Mouse (Mus musculus) cerebellum, postnatal 10 days (tissue): Measurements from ENCODE around the gene Tsc22d1.

ENCODE experiments used
- DNase-seq, 2 experiments: peaks; one replicate each; pipeline ENCODE4 v3.0.0; 2021; ENCODE audit warnings: mixed read lengths in 2 of 2

Tsc22d1 gene

DNA sequence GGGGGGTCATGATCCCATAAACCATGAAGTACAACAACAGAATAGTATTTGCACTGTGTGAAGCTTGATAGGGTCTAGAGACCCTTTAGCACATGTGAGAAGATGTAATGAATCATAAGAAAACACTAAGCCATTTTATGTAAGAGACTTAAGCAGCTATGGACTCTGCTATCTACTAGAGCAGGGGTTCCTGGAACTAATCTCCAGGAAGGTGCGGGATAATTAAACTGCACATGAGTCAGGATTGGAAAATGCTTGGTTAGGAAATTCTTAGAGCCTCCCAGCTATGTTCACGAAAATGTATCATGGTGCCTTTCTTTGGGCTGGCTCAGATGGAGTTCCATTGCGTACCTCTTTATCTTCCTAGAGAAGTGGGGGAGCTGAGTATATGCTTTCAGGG is 106.5 kb downstream of the Tsc22d1 start:
- DNase-seq, result no peak

- no peak for DNase-seq
Observed at GRCm38 (mm10) chr14:76523344-76523743, 108.6 kb downstream of the Tsc22d1 start.

- no peak for DNase-seq
Observed at GRCm38 (mm10) chr14:76526467-76526866, 111.7 kb downstream of the Tsc22d1 start.

GRCm38 (mm10) chr14:76527030-76527719 is 112.4 kb downstream of the Tsc22d1 start:
- DNase-seq, result peak in 1 of 2 experiments; percentile 53

GRCm38 (mm10) chr14:76527758-76528313 is 113.1 kb downstream of the Tsc22d1 start:
- no peak for DNase-seq

DNA sequence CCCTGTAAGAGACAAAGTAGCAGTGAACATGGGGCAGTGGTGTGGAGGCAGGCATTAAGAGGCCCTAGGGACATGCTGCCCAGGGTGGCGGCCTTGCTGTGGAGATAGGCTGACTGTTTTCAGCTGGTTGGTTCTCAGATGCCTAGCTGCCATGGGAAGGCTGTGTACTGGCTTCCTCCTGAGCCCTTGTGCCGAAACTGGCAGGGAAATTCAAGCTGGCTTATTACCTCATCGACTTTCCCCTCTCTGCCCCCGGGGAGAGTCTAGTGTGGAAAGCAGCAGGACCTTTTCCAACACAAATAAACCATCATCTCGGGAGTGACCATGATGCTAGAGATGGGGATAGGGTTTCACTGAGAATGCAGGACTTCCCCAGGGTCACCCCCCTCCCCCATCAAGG is 113.9 kb downstream of the Tsc22d1 start:
- no peak for DNase-seq

GRCm38 (mm10) chr14:76531027-76531660 is 116.4 kb downstream of the Tsc22d1 start:
- DNase-seq, result no peak

DNA sequence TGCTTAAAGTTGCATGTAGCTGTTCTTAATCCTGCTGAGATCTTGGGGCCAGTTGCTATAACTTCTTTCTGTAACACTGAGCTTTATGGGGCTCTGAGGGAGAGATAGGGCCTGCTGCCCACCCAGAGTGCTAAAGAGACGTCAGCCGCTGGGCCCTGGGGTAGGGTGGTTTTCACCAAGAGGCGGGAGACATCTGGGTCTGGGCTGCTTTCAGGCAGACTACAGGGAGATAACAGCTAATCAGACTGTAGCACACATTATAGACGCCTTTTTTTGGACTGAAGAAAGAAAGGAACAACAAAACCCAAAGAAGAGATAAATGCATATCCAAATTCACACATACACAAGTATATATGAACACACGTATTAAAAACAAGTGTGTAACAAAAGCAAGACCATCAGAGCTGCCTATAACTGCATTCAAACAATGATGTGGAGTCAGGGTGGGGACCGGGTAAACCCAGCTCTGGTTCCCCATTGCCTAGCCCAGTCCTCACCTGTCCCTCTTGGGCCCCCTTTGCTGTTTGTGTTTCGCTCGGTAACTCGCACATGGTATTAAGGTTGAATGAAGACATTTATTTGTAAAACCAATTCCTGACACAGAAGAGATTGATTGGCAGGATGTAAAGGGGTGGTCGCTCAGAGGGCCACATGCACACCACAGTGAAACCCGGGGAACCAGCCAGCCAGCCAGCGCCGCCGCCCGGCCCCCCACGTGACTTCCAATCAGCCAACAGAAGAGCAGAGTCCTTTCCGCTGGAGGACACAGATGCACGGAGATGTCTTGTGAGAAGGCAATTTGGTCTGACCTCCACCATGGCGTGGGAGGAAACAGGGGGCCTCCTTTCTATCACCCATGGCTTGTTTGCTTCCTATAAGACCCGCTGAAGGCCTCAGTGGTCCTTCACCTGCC is 117.8 kb downstream of the Tsc22d1 start:
- DNase-seq, result peak; percentile 83 to 84

DNA sequence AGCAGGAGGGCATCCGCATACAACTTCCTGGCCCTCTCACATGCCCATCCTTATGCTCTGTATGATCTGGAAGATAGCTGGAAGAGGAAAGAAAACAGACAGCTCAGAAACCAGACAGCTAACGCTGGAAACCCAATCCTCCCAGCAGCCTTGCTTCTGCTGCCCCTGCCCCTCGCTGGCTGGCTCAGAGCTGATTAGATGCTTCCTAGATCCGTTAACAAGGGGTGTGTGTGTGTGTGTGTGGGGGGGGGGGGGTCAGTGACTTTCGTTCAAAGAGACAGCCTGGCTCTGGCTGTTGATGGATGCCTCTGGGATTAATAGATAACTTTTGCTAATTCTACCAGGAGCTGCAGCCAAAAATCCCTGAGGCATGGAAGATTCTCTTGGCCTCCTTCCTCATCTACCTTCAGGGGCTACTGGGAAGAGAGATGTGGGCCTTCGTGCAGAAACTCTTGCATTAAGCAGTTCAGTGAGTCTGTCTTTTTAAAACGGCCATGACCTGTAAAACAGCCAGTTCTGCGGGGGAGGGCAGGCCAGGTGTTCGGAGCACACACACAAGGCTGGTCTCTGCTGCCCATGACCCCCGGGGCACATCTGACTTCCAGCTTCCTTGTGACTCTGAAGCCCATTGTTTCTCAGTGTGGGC is 118.5 kb downstream of the Tsc22d1 start:
- peak; percentile 65 to 72 for DNase-seq

- no peak for DNase-seq
Observed at GRCm38 (mm10) chr14:76535096-76535495, 120.3 kb downstream of the Tsc22d1 start.

- DNase-seq, result no peak
Observed at GRCm38 (mm10) chr14:76536921-76537320, 122.2 kb downstream of the Tsc22d1 start.

DNA sequence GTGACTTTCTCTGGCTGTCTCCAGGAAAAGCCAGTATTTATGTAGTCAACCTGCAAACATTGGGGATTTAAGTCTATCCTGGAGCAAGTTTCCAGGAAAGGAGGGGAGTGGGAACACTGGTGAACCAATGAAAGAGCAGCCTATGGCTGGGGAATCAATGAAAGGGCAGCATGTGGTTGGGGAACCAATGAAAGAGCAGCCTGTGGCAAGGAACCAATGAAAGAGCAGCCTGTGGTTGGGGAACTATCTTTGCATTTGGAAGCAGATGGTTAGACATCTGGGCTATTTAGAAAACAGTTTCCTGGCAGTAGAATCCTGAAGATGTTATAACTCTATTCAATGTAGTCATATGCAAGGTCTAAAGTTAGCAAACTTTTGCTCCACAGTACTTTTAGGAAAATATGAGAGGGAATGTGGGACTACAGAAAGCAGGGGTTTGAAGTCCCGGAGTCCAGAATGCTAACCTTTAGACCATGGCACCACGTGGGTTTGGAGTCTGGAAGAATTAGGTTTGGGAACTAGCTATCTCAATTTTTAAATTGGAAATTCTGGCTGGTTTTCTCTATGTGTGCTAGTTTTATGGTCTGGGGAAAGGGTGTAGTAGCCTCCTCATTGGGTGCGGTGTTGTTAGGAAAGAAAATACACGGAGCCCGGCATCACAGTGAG is 125.4 kb downstream of the Tsc22d1 start:
- no peak for DNase-seq

DNA sequence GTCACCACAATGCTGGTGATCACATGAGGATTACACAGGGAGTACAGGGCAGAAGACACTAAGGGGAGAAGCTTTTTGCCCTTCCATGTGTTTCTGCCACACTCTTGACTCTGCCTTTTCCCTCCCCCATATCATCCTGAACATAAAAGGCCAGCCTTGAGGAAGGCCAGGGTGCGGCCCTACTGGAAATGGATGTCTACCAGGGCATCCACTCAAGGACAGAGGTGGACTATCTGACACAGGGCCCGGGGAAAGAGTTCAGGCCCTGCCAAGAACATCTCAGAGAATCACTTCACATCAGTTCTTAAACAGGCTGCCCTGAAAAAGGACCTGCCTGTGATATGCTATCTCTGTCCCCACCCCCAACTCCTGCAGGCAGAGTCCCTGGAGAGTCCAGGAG is 126.6 kb downstream of the Tsc22d1 start:
- no peak for DNase-seq

DNA sequence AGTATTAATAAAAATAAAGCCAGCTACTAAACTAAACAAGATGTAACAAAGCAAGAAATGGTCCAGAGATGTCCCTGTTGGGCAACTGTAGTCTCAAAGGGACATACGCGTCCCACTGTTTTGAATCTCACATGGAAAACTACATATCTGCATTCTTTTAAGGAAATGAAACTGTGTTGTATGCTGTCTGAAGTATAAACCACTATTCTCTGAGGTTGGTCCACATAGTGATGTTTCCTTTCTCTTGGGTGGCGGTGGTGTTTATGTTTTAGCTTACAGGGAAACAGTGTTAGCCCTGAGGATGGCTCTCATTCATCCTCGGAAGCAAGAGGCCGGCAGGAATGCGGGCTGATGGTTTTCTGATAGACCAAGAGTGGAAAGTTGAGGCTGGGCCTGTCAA is 129.4 kb downstream of the Tsc22d1 start:
- DNase-seq, result no peak

- DNase-seq, result peak in 1 of 2 experiments; percentile 34
Observed at GRCm38 (mm10) chr14:76555263-76556030, 140.7 kb downstream of the Tsc22d1 start.

DNA sequence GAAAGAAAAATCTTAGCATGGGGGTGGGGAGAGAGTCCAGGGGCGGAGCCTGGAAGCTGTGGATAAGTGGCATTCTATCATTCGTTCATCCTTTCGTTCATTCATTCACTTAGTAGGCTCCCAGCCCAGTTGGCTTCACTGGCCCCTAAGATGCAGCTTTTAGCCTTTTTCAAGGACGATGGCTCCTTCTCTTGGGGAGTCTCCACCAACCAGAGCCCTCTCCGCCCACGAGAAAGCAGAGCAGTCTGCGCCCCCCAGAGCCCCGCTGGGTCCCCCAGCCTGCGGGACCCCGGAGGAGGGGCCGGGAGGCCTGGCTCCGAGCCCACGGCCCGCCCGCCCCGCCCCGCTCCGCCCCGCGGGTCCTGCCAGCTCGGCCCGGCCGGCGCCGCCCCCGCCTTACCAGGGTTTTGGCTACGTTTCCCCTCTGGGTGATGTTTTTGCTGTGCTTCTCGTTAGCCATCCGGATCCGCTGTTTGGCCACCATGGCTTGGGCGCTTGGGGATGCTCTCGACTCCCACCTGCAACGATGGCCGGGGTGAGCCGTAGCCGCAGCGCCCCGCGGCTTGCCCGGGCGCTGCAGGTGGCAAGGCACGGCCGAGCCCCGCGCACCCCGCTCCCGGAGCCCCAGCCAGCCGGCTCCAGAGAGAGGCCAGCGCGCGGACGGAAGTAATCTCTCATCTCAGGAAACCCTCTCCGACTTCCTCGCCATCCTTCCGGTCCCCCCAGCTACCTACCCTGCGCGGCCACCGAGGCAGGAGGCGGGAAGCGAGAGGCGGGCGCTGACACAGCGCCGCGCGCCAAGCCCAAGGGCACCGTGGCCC is 141.5 kb downstream of the Tsc22d1 start:
- DNase-seq, result peak; percentile 92 to 93

DNA sequence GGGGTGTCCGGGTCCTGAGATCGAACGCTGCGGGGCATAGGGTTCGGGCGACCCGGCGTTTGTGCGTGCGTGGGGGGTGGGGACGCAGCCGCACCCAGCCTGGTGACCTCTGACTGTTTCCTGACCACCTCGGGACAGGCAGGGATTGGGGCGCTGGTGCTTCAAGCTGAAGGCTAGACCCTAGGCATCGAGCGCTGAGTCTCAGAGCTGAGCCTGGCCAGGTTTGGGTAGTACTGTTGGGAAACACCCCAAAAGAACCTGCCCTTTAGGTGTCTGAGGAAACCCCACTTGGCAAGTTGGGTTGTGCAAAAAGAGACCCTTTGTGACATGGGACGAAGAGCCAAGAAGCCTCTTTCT is 142.1 kb downstream of the Tsc22d1 start, which contains the start of gene Serp2:
TSS of gene Serp2 (minus strand) at position 38 of the 357 bp plus-strand sequence.
- DNase-seq, result no peak
